Mouse (Mus musculus): ENCODE measurements around the gene Itpkc. TPM values are rescaled to one million over a fixed set of nuclear protein-coding genes. Genes with fewer than 3 reads are reported as not detected.

Itpkc gene
- total RNA-seq, 2 experiments from 2014 or later, result 9.3 to 10.1 TPM

DNA sequence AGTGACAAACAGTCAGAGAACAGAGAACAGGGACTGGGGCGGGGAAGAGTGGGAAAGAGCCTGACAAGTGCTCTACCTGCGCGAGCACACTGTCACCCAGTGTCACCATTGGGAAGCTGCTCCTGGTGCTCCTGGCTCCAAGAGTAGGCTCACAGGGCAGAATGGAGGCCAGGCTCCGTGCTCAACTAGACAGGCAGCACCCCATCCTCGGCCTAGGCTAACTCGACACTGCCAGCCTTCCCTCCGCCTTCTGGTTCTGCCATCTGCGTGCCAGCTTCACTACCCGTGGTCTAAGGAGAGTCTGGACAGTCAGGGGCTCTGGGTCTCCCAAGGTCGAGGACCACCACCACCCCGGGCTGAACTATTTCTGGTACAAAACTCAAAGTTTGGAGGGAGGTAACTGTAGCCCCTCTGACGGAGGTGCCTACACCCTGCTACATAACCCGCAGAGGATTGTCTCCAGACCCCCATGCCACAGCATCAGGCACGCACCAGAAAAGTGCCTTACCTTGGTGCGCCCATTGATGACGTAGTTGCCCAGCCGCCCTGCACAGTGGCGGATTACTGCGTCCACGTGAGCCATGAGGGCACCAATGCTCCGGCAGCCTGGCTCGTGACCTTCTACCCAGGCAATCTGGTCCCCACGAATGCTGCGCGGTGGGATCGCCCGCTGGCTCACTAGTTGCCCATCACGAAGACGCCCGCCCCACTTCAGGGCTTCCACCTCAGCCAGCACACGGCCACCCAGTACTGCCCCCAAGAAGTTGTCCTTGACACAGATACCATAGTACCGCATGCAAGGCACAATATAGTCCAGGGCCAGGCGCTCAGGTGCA, 64.1 kb downstream of the Itpkc start:
- DNase-seq, result no peak

DNA sequence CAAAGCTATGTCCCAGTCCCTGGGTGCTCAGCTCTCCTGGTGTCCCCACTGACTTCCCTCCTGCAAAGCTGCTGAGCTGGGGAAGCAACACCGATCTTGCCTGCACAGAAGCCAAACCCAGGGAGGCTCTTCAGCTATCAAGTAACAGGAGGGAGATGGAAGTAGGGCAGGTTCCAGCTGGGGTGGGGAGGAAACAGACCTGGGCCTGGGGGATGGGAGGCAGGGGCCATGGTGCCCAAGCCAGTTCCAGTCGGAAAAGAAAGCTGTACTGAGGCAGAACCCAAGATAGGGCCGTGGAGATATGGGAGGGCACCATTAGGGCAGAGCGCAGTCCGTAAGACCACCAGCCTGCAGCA, 65.0 kb downstream of the Itpkc start:
- DNase-seq, result no peak

DNA sequence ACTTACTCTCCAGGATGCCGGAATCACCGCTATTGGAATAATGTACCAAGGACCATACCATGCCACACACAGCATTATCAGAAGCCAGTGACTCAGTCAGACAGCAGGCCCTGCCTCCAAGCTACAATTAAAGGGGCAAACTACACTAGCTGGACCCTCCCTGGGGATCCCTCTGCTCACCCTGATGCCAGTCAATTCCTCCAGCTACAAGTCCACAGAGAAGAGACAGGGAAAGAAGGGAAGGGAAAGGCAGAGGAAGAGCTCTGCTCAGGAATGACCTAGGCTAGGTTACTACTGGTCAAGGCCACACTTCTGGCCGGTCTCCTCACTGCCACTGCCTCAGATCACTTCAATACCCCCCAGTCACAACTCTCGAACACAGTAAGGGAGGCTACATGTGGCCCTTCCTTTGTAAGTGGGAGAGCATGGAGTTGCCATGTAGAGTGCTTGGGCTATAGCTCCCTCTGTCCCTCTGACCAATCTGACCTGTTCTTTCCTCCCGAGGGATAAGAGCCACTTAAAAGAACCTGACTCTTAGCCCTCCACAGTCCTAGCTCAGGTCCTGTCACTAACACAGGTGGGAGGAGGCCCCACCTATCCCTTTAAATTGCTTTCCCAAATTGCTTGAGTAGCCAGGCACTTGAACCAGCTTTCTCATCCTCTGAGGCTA, 65.5 kb downstream of the Itpkc start:
- no peak for DNase-seq

DNA sequence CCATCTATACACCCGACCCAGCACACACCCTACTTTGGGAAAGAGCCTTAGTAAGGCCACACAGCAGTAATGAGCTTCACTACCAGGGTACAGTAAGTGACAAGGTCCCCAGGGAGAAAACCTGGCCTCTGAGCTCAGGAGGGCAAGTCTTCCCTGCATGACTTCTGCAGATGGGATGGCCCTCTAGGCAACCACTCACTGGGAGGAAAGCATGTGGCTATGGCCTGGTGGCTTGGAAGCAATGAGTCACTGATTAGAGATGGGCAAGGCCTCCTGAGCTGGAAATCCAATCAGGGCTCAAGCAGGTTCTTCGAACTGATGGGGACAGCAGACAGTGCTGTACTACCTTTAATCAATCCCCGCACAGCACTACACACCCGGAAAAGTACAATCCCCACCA, 66.7 kb downstream of the Itpkc start:
- DNase-seq, result no peak

DNA sequence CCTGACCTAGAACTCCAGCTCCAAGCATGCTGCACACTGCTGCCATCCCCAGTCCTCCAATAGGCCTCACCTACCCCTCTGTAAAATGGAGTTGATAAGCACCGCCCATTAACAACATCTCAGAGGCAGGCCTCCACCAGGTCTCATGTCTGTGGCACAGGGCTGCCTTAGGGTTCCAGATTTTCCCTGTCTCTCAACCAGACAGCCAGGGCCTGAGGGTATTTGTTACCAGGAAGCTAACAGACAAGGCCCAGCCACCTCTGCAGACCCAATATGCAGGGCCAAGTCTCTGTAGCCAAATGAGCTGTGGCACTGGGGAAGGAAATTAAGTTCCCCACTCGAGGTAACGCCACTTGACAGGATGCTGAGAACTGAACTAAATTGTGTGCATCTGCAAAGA, 67.5 kb downstream of the Itpkc start:
- DNase-seq, result no peak

DNA sequence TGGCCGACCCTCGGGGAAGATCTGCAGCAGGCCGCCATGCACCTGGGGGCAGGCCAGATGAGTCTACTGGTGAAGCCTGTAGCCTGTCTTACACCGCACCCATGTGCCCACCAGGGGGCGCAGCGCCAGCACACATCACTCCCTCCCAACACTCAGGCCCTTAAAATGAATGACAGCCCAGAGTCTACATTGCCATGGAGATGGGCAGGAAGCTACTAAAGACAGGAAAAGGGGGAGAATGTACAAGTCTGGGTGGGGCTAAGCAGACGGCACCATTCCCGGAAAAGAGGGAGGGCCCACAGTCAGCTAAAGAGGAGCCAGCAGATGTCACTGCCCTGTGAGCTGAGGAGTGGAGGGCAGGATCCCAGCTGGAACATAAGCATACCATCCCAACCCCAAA, 68.6 kb downstream of the Itpkc start:
- DNase-seq, result peak; percentile 85 to 88

DNA sequence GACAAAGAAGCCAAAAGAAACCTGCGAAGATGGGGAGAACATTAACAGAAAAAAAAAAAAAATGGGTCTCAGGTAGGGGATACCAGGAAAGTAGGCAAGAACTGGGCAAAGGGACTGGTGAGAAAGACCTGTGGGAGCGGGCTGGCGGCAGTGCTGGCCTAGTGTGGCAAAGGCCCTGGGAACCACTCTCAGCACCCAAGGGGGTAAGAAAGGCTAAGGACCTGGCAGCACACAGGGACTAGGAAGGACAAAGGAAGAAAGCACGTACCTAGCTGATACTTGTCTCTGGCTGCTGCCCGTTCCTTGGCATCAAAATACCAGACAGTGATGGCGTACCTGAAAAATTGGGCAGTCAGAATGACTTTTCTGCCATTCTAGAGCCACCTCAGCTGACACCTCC, 69.2 kb downstream of the Itpkc start:
- DNase-seq, result no peak

DNA sequence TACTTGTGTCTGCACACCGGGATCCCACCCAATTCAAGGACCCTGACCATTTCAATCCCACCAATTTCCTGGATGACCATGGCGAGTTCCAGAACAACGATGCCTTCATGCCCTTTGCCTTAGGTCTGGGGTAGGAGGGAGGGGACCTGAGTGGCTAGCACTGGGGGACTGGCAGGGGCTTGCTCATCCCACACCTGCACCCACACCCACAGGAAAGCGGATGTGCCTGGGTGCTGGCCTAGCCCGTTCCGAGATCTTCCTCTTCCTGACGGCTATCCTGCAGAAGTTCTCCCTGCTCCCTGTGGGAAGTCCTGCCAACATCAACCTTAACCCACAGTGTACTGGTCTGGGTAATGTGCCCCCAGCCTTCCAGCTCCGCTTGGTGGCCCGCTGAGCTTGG, 70.3 kb downstream of the Itpkc start:
- no peak for DNase-seq

Small RNA genes within 50 kb of the gene (microRNA-seq; reads per million reads assigned to microRNA genes)
- gene Mir1191 (0 reads per million in 2 experiments), gene Mir3101 (0 to 0.85 reads per million in 2 experiments)

Other genes with a start within 250 kb of the Itpkc start
- gene Cyp2a12, start 199.6 kb downstream of the Itpkc start, total RNA-seq (2021), result not detected
- gene Cyp2f2, start 108.8 kb downstream of the Itpkc start, total RNA-seq (2021), result under 1 TPM in 1 of 2 experiments, not detected in 1; 0.17 TPM
- gene Cyp2t4, start 74.9 kb downstream of the Itpkc start, total RNA-seq (2021), result not detected
- 100 to 1,000 TPM; 102 to 108 TPM for gene Egln2, start 61.9 kb downstream of the Itpkc start, total RNA-seq (2021)
- 10 to 100 TPM; 93.5 to 98.7 TPM for gene Rab4b, start 49.8 kb downstream of the Itpkc start, total RNA-seq (2021)
- not detected for gene Gm21983, start 47.6 kb downstream of the Itpkc start, total RNA-seq (2021)
- gene Mia, start 47.5 kb downstream of the Itpkc start, total RNA-seq (2021), result 1 to 10 TPM; 1.8 to 2.0 TPM
- gene BC024978, start 32.9 kb downstream of the Itpkc start, total RNA-seq (2021), result 10 to 100 TPM; 20.4 to 25.4 TPM
- gene Snrpa, start 32.4 kb downstream of the Itpkc start, total RNA-seq (2021), result 10 to 100 TPM; 84.2 to 96.0 TPM
- gene Coq8b, start 4.4 kb upstream of the Itpkc start, total RNA-seq (2021), result 10 to 100 TPM; 33.9 to 36.2 TPM
- gene Numbl, start 29.8 kb upstream of the Itpkc start, total RNA-seq (2021), result 100 to 1,000 TPM; 137 to 144 TPM
- gene Ltbp4, start 109.0 kb upstream of the Itpkc start, total RNA-seq (2021), result 10 to 100 TPM; 52.8 to 59.6 TPM
- 10 to 100 TPM; 36.2 to 37.3 TPM for gene Shkbp1, start 127.4 kb upstream of the Itpkc start, total RNA-seq (2021)
- gene Gm20479, start 128.8 kb upstream of the Itpkc start, total RNA-seq (2021), result not detected
- gene Sptbn4, start 219.0 kb upstream of the Itpkc start, total RNA-seq (2021), result 100 to 1,000 TPM; 132 to 146 TPM
- 10 to 100 TPM; 16.0 to 20.0 TPM for gene Blvrb, start 219.3 kb upstream of the Itpkc start, total RNA-seq (2021)
- 1 to 10 TPM; 2.7 to 4.0 TPM for gene Sertad3, start 245.1 kb upstream of the Itpkc start, total RNA-seq (2021)